Mouse (Mus musculus) cortical plate, adult 2 months (tissue): ENCODE results near the gene Prelid3b. TPM values are rescaled to one million over a fixed set of nuclear protein-coding genes. Genes with fewer than 3 reads are reported as not detected.

Source experiments
- H3K27ac ChIP-seq: fragments of 200-500 bp; 2 replicates; pipeline ENCODE4 v1.5.1; 2012; ENCODE audit warnings: low read length, control low read depth, inconsistent platforms; ENCODE audit not compliant: insufficient read depth
- H3K4me1 ChIP-seq: fragments of 200-500 bp; 2 replicates; pipeline ENCODE4 v1.6.1; 2011; ENCODE audit warnings: low read length; ENCODE audit not compliant: control insufficient read depth, insufficient read depth
- H3K4me3 ChIP-seq: fragments of 200-500 bp; 2 replicates; pipeline ENCODE4 v1.5.1; 2011; ENCODE audit warnings: mild to moderate bottlenecking, low read length, control low read depth; ENCODE audit not compliant: insufficient read depth
- CTCF ChIP-seq: fragments of 200-500 bp; IDR thresholded peaks from 2 replicates; pipeline ENCODE4 v1.5.1; 2011; ENCODE audit warnings: mild to moderate bottlenecking, control low read depth, low read length; ENCODE audit not compliant: insufficient read depth; ENCODE audit errors: extremely low read depth
- POLR2A ChIP-seq: fragments of 200-500 bp; IDR thresholded peaks from 2 replicates; pipeline ENCODE4 v1.6.1; 2011; ENCODE audit warnings: mild to moderate bottlenecking, low read length, control low read depth; ENCODE audit not compliant: insufficient read depth; ENCODE audit errors: extremely low read depth
- polyA plus RNA-seq: library from polyadenylated mRNA; depleted of rRNA; stranded (reverse); fragments of >200 nt; gene quantifications from 2 replicates; pipeline ENCODE4 v1.2.3, GENCODE M21; 2012; rRNA removed

Gene Prelid3b
- polyA plus RNA-seq, result 75.0 and 82.6 TPM in 2 replicates

DNA sequence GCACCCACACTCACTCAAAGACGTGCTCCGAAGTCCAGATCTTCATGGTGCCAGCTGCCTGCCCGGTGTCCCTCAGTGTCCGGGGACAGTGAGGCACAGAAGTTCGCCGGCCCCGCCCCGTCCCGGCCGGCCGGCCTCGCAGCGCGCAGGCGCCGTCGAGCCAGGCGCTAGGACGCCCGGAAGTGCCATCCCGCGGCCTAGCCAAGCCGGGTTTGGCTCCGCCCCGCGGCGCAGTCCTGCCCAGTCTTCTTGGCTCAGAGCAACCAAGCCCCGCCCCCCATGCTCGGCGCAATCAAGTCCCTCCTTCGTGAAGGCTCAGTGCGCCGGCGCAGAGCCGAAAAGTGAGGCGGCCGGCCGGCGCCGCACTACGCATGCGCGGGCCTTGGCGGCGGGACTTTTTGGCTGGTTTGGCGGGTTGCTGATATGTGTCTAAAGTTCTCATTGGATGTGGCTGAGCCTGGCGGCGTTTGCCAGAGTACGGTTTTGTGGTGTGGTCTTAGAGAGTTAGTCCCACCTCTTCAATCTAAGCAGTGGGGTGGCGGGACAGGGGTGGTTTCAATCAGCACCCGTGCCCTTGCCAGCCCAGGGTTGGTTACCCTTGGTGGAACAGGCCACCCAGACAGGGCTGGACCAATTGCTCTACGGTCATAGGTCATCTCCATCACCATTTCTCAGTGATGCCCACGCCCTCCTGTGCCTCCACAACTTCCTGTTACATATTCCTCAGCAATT lies at the start of gene Prelid3b:
TSS of gene Prelid3b (minus strand) at position 264 of the 732 bp plus-strand sequence.
- TF ChIP-seq CTCF (no peak), POLR2A (0 out of 2 replicates have a peak, but pooled peaks have one; percentile 26)
- Histone ChIP-seq H3K4me1 (no peaks in the 10 kb centered on the region), H3K4me3 (peak within 1 kb of the TSS; percentile 63), H3K27ac (no peak within 1 kb of the TSS)

DNA sequence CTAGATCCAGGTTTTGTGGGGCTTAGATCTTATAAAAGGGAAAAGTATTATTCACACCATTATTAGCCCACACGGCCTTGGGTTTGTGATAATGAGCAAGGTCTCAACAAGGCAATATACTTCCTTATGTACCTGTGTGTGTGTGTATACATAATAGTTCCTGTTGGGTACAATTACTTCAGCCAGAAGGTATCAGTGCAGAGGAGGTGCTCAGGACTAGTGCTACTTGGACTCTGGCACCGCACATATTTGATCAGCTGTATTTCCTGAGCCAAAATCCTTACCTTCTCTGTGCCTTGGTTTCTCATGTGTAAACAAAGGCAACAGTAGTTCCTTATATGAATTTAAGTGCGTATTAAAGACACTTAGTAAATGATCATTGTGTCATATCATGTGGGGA lies 49.3 kb upstream of the Prelid3b start:
- Histone ChIP-seq H3K27ac (no peak overlapping the region), H3K4me3 (no peak overlapping the region), H3K4me1 (no peaks in the 10 kb centered on the region)
- TF ChIP-seq POLR2A, result no peak
- no peak for TF ChIP-seq CTCF

DNA sequence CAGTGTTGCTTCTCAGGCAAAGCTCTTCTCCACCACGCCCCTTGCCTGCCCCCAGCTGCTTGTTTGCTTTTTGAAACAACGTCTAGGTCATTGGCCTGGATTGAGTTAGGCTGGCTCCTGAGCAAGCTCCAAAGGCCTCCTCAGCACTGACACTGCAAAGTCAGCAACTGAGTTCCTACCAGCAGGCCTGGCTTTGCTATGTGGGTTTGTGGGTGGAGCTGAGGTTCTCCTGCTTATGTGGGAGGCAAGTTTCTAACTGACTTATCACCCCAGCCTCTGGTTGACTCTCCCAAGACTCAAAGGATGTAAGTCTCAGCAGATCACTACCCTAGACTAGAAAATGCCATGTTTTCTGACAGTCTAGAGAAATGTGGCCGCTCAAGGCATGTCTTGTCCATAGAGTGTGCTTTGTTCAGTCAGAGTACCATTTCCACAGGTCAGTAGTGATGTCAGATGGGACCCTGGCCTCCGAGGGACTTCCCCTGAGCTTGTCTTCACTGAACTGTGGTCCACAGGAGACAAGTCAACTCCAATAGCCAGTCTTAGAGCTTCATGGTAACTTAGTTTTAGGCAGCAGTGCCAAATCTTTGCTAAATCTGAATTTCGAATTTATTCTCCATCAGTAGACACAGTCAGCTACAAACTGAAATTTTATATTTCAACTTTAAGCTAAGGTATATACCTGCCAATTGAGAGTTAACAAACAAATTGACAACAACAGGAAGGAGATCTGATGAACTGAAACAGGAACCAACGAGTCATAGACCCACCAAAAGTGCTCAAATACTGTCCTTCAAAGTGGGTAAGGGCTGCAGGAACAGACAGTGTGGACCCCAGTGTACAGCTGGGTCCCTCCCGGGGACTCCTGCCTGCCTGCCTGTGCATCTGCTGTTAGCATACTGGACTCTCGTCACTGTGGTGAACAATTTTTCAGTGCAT lies 44.5 kb upstream of the Prelid3b start:
- no peak overlapping the region for H3K4me3 ChIP-seq
- no peak overlapping the region for H3K27ac ChIP-seq
- TF ChIP-seq POLR2A (no peak), CTCF (no peak)
- H3K4me1 ChIP-seq, result no peaks in the 10 kb centered on the region

DNA sequence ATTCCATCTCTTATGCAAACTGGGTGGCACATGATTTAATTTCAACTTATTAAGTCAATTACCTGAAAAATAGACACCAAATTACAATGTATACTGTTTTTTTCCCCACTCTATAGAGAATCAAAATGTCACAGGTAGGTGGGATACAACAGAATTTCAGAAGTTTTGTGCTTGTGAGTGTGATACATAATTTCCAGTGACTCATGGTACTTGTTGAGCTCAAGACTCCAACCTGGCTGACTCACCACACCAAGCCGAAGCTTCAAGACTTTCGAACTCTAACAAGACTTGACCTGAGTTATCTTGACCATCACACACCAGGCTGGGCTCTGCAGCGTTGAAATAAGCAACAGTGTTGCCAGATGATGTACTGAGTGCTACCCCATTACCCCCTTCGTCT lies 42.0 kb upstream of the Prelid3b start:
- TF ChIP-seq CTCF, result no peak
- no peak for TF ChIP-seq POLR2A
- no peak overlapping the region for H3K4me3 ChIP-seq
- H3K27ac ChIP-seq, result no peak overlapping the region
- no peaks in the 10 kb centered on the region for H3K4me1 ChIP-seq

DNA sequence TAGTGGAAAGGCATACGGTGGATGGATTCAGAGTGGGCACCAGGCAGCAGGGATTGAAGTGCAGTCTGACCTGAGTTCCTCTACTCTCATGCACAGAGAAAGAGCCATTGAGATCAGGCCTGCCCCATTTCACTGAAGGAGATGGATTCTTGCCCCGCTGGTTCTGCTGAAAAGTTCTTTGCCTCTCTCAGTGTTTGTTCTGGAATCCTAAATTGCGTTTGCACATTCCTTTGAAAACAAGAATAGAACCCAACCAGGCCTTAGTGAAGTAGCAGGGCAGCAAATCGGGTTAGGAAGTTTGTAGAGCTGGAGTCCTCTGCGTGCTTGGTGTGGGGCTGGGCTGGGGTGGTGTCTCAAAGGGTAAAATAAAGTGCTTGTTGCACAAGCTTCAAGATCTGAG lies 40.9 kb upstream of the Prelid3b start:
- Histone ChIP-seq H3K4me3 (no peak overlapping the region), H3K4me1 (no peaks in the 10 kb centered on the region), H3K27ac (no peak overlapping the region)
- TF ChIP-seq CTCF, result no peak
- no peak for TF ChIP-seq POLR2A

DNA sequence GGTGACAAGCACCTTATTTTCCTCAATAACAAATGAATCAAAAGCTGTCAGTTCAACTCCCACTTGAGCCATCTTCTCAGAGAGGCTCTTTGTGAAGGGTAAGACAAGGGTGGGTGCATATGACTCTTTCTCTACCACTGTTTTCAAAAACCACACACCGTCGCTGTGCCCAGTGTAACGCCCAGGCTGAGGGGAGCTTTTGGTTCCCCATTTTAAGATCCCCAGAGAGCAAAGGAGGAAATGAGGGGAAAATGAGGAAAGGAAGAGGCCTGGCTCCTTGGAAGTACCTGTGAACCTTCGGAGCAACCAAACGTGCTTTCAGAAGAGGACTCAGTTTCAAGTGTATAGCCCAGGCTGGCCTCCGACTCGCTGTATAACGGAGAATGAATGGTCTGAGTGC lies 36.9 kb upstream of the Prelid3b start:
- Histone ChIP-seq H3K4me1 (no peaks in the 10 kb centered on the region), H3K27ac (no peak overlapping the region), H3K4me3 (no peak overlapping the region)
- TF ChIP-seq POLR2A (no peak), CTCF (no peak)

DNA sequence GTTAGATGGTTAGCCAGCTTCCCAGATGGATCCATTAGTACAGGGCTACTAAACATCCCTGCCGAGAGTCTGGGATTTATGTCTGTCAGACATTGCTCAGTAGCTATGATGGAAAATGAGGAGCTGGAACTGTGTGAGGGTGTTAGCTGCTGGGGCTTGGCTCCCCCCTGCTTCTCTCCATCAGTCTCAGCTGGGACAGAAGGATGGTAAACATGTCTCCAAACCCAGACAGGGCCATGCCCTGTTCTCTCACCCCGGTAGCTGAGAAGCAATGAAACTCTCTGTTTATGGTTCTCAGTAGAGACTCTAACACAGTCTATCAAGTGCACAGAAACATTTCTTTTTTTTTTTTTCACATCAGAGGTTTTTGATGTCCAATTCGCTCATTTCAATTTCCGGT lies 35.1 kb upstream of the Prelid3b start:
- Histone ChIP-seq H3K4me1 (no peaks in the 10 kb centered on the region), H3K4me3 (no peak overlapping the region), H3K27ac (no peak overlapping the region)
- TF ChIP-seq CTCF (no peak), POLR2A (no peak)

DNA sequence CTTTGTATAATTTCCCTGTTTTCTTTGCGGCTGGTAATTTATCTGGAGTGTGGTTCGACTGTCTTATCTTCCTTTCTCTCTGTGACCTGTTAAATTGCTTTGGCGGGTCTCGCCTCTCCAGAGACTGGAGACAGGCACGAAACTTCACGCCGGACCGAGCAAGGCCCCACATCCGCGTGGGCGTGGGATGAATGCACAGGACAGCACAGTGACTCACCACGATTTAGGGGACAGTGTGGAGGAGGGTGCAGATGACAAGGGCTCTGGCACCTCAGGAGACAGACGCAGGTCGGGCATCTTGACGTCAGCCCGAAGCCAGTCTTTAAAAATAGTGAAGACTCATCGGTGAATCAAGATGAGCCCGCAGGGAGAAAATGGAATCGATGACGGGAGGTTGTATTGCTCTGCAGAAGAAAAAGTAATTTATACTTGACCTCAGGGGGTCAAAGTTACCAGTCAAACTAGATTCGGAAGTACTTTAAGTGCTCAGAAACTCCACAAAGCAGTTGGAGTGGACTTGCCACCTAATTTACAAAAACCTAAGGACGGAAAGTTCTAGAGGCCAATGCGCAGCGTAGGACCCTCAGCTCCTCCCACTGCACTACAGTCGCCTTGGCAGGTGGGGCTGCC lies 30.1 kb upstream of the Prelid3b start:
- no peak overlapping the region for H3K27ac ChIP-seq
- H3K4me1 ChIP-seq, result no peaks in the 10 kb centered on the region
- TF ChIP-seq POLR2A (no peak), CTCF (no peak)
- H3K4me3 ChIP-seq, result no peak overlapping the region

DNA sequence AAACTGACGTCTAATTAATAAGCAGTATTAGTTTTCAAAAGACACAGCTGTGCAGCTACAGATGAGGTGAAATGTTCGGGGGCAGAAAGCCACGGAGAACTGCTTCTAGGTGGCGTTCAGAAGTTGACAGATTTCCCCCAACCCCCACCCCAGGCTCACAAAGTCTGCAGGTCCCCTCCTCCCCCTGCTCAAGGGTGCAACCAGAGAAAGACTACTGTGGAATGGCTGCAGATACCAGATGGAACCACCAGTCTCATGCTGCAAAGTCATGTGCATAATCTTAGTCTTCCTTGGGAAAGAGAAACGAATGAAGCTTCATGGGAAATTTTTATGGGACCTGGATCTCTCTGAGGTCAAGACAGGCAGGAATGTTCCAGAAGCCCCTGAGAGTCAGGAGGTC lies 29.4 kb upstream of the Prelid3b start:
- Histone ChIP-seq H3K27ac (no peak overlapping the region), H3K4me3 (no peak overlapping the region), H3K4me1 (no peaks in the 10 kb centered on the region)
- no peak for TF ChIP-seq CTCF
- no peak for TF ChIP-seq POLR2A

DNA sequence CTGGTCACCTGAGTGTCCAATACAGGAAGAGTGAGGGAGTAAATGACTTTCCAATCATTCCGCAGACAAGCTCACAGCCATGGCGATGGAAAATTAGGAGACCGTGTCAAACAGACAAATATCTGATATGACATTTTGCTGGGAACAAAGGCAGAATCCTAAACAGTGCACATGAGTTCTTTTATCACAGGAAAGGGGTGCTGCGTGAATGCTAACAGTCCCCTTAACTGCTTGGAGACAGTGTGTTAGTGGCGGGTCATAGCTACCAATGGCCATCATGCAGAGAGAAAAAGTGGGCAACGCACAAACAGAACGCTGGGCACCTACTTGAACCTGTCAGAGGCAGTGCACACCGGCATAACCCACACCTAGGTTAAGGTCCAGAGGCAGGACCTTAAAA lies 28.6 kb upstream of the Prelid3b start:
- no peaks in the 10 kb centered on the region for H3K4me1 ChIP-seq
- TF ChIP-seq CTCF (no peak), POLR2A (no peak)
- H3K27ac ChIP-seq, result no peak overlapping the region
- no peak overlapping the region for H3K4me3 ChIP-seq
